Mouse (Mus musculus) kidney, embryonic 14.5 days (tissue): ENCODE results near the gene Syngr1. TPM values are rescaled to one million over a fixed set of nuclear protein-coding genes. Genes with fewer than 3 reads are reported as not detected.

Experiments
- ATAC-seq: fragments of 200-750 bp; cut with Nextera tagmentation; 2 replicates; pipeline ENCODE4 v1.8.0; 2017; ENCODE audit warnings: moderate number of reproducible peaks, mild to moderate bottlenecking, moderate TSS enrichment, moderate library complexity; ENCODE audit not compliant: low FRiP score, low TSS enrichment
- H3K27ac ChIP-seq: fragments of 300-500 bp; sonication (generic); 2 replicates; pipeline ENCODE4 v1.5.1; 2014; ENCODE audit warnings: low read depth, mild to moderate bottlenecking, low read length, moderate library complexity, mixed read lengths
- H3K27me3 ChIP-seq: fragments of 300-500 bp; sonication (generic); 2 replicates; pipeline ENCODE4 v1.6.1; 2014; ENCODE audit warnings: mild to moderate bottlenecking, low read length; ENCODE audit not compliant: control insufficient read depth, insufficient read depth
- H3K36me3 ChIP-seq: fragments of 300-500 bp; sonication (generic); 2 replicates; pipeline ENCODE4 v1.6.1; 2014; ENCODE audit warnings: low read length, mixed read lengths; ENCODE audit not compliant: control insufficient read depth, insufficient read depth
- H3K4me1 ChIP-seq: fragments of 300-500 bp; sonication (generic); 2 replicates; pipeline ENCODE4 v1.6.1; 2014; ENCODE audit warnings: low read length, mixed read lengths; ENCODE audit not compliant: control insufficient read depth, insufficient read depth
- H3K4me2 ChIP-seq: fragments of 300-500 bp; sonication (generic); replicated peaks from 2 replicates; pipeline ENCODE4 v1.6.1; 2014; ENCODE audit warnings: low read depth, mild to moderate bottlenecking, low read length
- H3K4me3 ChIP-seq: fragments of 300-500 bp; sonication (generic); 2 replicates; pipeline ENCODE4 v1.5.1; 2014; ENCODE audit warnings: mild to moderate bottlenecking, low read length
- H3K9ac ChIP-seq: fragments of 300-500 bp; sonication (generic); 2 replicates; pipeline ENCODE4 v1.6.1; 2014; ENCODE audit warnings: low read depth, mild to moderate bottlenecking, low read length, moderate library complexity
- H3K9me3 ChIP-seq: fragments of 300-500 bp; sonication (generic); 2 replicates; pipeline ENCODE4 v1.6.1; 2016; ENCODE audit warnings: low read length; ENCODE audit not compliant: control insufficient read depth
- WGBS: fragments of 180-500 bp; shearing (Covaris S2); extraction: QIAGEN DNeasy Blood & Tissue Kit; methylation state at CpG from one replicate; pipeline ENCODE4 v1.1.7; 2014; 5-methylcytosine and 5-hydroxymethylcytosine counted together
- polyA plus RNA-seq: library from polyadenylated mRNA; unstranded; fragments of >200 nt; fragmentation: Nextera tagmentation; extraction: Ambion mirVana; gene quantifications from 2 replicates; pipeline ENCODE4 v1.2.1, GENCODE M21; 2014

Syngr1 gene
- polyA plus RNA-seq, 1 experiment from 2014 or later: 9.5 TPM

DNA sequence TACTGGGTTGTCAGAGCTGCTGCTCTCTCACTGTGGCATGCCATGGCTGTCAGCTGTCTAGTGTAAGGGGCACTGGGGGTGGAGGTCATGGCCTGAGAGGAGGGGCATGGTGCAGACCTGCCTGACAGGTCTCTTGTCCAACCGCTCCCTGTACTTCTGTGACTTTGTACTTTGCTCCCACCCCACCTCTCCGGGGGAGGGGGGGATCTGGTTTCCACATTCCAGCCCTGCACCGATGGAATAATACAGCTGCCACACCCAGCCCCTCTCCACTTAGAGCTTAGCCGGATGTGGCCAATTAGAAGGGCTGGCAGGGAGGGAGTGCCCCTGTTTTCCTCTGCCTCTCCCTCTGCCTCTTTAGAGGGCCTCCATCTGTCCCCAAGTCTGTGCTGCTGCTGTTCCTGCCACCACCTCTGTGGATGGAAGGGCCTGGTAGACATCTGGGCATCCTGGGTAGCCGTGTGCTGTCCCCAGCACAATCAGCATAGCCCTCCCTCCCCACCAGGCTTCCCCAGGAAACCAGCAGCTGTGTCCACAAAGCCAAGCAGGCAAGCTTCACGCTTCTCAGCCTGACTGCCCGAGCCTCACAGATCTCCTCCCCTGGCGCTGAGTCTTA lies 68.3 kb downstream of the Syngr1 start:
- peak overlapping the region; percentile 13; the same call in 1 of the 2 replicates for H3K9ac ChIP-seq
- no peaks in the 10 kb centered on the region for H3K27me3 ChIP-seq
- peaks cover 26% of the 10 kb centered on the region for H3K4me1 ChIP-seq
- no peak overlapping the region for H3K4me3 ChIP-seq
- H3K9me3 ChIP-seq: no peaks in the 10 kb centered on the region
- ATAC-seq: peak; percentile 82
- WGBS: 14% methylated on average over 8 of the region's 8 CpGs
- H3K4me2 ChIP-seq: no peak overlapping the region
- H3K27ac ChIP-seq: peak overlapping the region; percentile 84
- H3K36me3 ChIP-seq: peaks cover 63% of the 10 kb centered on the region

DNA sequence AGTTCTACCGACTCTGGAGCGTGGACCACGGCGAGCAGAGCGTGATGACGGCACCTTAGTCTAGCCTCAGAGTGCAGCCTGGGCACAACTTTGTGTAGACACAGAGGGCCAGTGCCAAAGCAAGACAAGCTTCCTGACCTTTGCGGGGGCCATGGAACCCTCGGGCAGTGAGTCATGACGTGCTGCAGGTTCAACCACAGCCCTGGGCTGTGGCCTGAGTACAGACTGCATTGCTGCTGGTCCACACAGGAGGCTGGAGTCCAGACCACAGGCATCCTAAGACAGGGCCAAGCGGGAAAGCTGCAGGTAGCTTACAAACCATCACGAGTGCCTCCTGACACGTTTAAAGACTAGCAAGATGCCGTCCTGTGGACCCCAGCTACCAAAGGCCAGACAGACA lies 69.1 kb downstream of the Syngr1 start:
- Histone ChIP-seq H3K4me1 (peaks cover 26% of the 10 kb centered on the region), H3K4me3 (no peak overlapping the region), H3K4me2 (no peak overlapping the region), H3K36me3 (peaks cover 55% of the 10 kb centered on the region), H3K9me3 (no peaks in the 10 kb centered on the region), H3K9ac (peak overlapping the region; percentile 18; the same call in 1 of the 2 replicates), H3K27me3 (no peaks in the 10 kb centered on the region), H3K27ac (peak overlapping the region; percentile 84)
- 0 out of 2 replicates have a peak, but pooled peaks have one; percentile 1 for ATAC-seq
- WGBS: 81% methylated on average over 13 of the region's 13 CpGs

DNA sequence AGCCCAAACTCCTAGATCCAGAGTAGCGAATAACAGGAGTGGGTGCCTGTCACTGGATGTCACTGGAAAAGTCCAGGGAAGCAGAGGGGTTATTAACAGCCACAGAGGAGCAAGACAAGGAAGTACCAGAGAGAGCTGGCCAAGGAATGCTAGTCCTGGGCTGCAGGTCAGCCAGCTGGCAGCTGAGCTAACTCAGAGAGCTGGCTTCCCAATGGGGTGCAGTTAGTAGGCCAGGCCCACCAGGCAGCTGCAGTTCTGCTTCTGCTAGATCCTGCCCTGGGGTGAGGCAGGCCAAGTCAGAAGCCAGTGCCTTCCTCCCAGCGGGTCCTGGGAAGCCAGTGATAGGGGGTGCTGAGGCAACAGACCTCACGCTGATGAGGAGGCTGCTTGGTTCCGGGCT lies 69.6 kb downstream of the Syngr1 start:
- Histone ChIP-seq H3K27ac (peak overlapping the region; percentile 84), H3K27me3 (no peaks in the 10 kb centered on the region), H3K4me2 (no peak overlapping the region), H3K36me3 (peaks cover 51% of the 10 kb centered on the region), H3K4me3 (no peak overlapping the region), H3K4me1 (peaks cover 26% of the 10 kb centered on the region), H3K9ac (no peak overlapping the region), H3K9me3 (no peaks in the 10 kb centered on the region)
- WGBS: 90% methylated on average over 4 of the region's 4 CpGs
- no peak for ATAC-seq

DNA sequence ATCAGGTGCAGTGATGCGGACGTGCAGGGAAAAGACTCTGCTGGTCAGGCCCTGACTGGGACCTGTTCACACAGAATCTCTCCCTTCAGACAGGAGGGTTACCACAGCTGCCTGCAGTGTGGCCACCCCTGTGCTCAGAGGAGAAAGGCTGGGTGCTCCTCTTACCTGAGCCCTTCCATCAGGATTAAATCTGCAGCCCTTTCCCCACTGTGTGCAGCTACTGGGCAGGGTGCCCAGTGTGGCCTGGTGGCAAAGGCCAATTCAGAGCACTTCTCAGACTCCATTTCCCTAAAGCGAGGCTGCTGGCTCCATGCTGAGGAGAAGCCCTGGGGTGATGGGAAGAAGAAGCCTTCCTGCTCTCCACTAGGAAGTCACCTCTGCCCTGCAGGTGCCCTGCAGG lies 70.1 kb downstream of the Syngr1 start:
- no peak overlapping the region for H3K4me3 ChIP-seq
- no peaks in the 10 kb centered on the region for H3K27me3 ChIP-seq
- H3K4me1 ChIP-seq: peaks cover 26% of the 10 kb centered on the region
- no peak overlapping the region for H3K27ac ChIP-seq
- H3K4me2 ChIP-seq: no peak overlapping the region
- ATAC-seq: no peak
- H3K9ac ChIP-seq: no peak overlapping the region
- WGBS: 94% methylated on average over 3 of the region's 3 CpGs
- peaks cover 46% of the 10 kb centered on the region for H3K36me3 ChIP-seq
- H3K9me3 ChIP-seq: no peaks in the 10 kb centered on the region

DNA sequence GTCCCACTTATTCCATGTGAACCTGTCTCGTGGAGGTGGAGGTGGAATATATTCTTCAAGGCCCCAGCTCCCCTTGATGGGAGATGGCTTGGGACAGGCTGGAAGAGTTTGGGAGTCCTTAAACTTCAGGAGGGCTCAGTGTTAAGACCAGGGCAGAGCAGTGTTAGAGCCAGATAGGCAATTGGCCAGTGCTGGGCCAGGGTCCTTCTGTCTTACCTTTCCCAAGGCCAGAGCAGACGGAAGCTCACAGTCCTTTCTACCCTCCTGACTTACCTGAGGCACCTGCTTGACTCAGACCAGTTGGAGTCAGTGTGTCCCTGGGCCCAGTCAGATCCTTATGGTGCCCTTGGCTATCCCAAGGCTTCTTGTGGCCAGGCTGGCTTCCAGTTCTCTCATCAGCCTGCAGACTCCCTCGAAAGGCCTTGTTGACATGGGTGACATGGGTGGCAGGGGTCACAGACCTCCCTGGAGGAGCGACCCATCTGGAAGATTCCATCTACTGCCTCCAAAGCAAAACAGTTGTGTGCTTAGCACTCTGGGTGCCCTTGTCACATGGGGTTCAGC lies 71.3 kb downstream of the Syngr1 start:
- Histone ChIP-seq H3K27ac (no peak overlapping the region), H3K4me2 (no peak overlapping the region), H3K9me3 (no peaks in the 10 kb centered on the region), H3K36me3 (peaks cover 41% of the 10 kb centered on the region), H3K4me3 (no peak overlapping the region), H3K4me1 (peaks cover 26% of the 10 kb centered on the region), H3K27me3 (no peaks in the 10 kb centered on the region), H3K9ac (no peak overlapping the region)
- 71% methylated on average over 4 of the region's 4 CpGs for WGBS
- no peak for ATAC-seq

DNA sequence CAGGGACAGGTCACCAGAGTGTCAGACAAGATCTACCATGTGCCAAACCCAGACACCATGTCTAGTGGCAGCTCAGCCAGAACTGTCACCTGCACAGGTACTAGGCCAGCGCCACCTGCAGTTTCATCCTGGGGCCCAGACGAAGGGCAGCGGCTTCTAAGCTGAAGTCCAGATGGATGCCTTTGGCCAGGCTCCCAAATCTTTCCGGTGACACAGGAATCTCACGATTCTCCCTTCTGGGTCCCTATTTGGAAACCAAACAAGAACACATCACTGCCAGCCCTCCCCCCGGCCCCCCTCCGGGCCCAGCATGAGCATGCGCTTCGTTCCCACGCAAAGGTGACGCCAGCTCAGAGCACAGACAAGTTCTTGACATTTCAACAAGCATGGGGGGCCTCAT lies 72.1 kb downstream of the Syngr1 start:
- H3K9me3 ChIP-seq: no peaks in the 10 kb centered on the region
- H3K4me2 ChIP-seq: no peak overlapping the region
- WGBS: 84% methylated on average over 11 of the region's 11 CpGs
- H3K4me3 ChIP-seq: no peak overlapping the region
- H3K27ac ChIP-seq: no peak overlapping the region
- no peak for ATAC-seq
- peaks cover 33% of the 10 kb centered on the region for H3K36me3 ChIP-seq
- no peak overlapping the region for H3K9ac ChIP-seq
- peaks cover 21% of the 10 kb centered on the region for H3K4me1 ChIP-seq
- H3K27me3 ChIP-seq: no peaks in the 10 kb centered on the region

DNA sequence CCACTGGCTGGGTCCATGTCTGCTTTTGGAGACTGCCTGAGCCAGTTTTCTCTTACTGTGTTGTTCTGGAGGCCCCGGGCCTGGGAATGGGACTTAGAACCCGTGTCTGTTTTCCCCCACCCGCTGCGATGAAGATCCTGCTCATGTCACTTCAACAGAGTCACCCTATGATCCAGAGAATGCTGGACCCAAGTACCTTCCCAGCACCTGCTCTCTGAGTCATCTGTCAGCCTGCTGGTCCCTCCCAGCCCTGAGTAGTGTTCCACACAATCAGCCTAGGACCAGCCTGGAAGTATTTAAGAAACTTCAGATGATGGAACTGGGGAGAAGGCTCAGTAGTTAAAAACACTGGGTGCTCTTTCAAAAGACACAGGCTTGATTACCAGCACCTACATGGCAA lies 72.6 kb downstream of the Syngr1 start:
- Histone ChIP-seq H3K4me2 (no peak overlapping the region), H3K4me3 (no peak overlapping the region), H3K36me3 (peaks cover 30% of the 10 kb centered on the region), H3K9me3 (no peaks in the 10 kb centered on the region), H3K27me3 (no peaks in the 10 kb centered on the region), H3K9ac (no peak overlapping the region), H3K4me1 (peaks cover 17% of the 10 kb centered on the region), H3K27ac (no peak overlapping the region)
- whole genome bisulfite sequencing: 90% methylated on average over 4 of the region's 4 CpGs
- no peak for ATAC-seq

DNA sequence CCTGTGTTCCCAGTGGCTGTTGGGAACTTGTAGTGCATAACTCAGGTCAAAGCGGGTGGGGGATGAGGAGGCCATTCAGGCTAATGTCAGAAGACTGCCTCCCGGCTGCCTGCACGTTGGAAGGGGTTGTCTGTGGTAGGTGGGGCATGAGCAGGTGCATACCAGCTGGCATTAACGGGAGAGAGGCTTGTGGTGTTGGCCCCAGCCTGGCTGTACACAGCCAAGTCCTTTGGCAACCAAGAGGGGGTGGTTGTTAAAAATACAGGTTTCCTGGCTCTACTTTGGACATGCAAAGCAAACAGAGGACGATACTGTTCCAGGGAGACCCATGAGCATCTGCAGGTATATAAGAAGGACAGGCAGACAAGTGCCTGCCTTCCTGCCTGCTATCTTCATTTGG lies 74.3 kb downstream of the Syngr1 start:
- Histone ChIP-seq H3K4me1 (peaks cover 1% of the 10 kb centered on the region; the same call in 1 of the 2 replicates), H3K36me3 (peaks cover 21% of the 10 kb centered on the region), H3K27ac (no peak overlapping the region), H3K27me3 (no peaks in the 10 kb centered on the region), H3K9me3 (no peaks in the 10 kb centered on the region), H3K9ac (no peak overlapping the region), H3K4me2 (no peak overlapping the region), H3K4me3 (no peak overlapping the region)
- ATAC-seq: no peak
- WGBS: 48% methylated on average over 5 of the region's 5 CpGs
